Mouse (Mus musculus): ENCODE measurements around the gene Ost4. TPM values are rescaled to one million over a fixed set of nuclear protein-coding genes. Genes with fewer than 3 reads are reported as not detected.

The Ost4 gene
- polyA plus RNA-seq (2016; fragmentation: Nextera tagmentation; extraction: Ambion mirVana), result 256 and 303 TPM in 2 replicates

GRCm38 (mm10) chr5:30907413-30908059, at the start of gene Ost4:
Ost4 (minus strand) TSS chr5:30907788.
- peak within 1 kb of the TSS; percentile 88 for H3K27ac ChIP-seq
- H3K4me3 ChIP-seq, result peak within 1 kb of the TSS; percentile 65
- H3K9me3 ChIP-seq (replicated peaks), result no peaks in the 10 kb centered on the region
- H3K9ac ChIP-seq, result peak within 1 kb of the TSS; percentile 71
- H3K36me3 ChIP-seq, result peaks cover 35% of the 10 kb centered on the region
- peaks cover 38% of the 10 kb centered on the region for H3K4me1 ChIP-seq
- peak within 1 kb of the TSS; percentile 94 for H3K4me2 ChIP-seq (replicated peaks)
- WGBS, result under 1% methylated on average over 58 of the region's 58 CpGs
- peak; percentile 95 for ATAC-seq (ENCODE audit: low FRiP score)
- no peaks in the 10 kb centered on the region for H3K27me3 ChIP-seq

GRCm38 (mm10) chr5:30955751-30956150, 48.2 kb upstream of the Ost4 start:
- no peaks in the 10 kb centered on the region for H3K27me3 ChIP-seq
- H3K4me1 ChIP-seq, result peaks cover 22% of the 10 kb centered on the region
- peaks cover 55% of the 10 kb centered on the region for H3K36me3 ChIP-seq
- H3K4me3 ChIP-seq, result no peak overlapping the region
- no peak overlapping the region for H3K4me2 ChIP-seq (replicated peaks)
- ATAC-seq (ENCODE audit: low FRiP score), result no peak
- H3K9me3 ChIP-seq (replicated peaks), result no peaks in the 10 kb centered on the region
- no peak overlapping the region for H3K9ac ChIP-seq
- WGBS, result 98% methylated on average over 6 of the region's 6 CpGs
- H3K27ac ChIP-seq, result no peak overlapping the region

GRCm38 (mm10) chr5:30954556-30954955, 47.0 kb upstream of the Ost4 start:
- Histone ChIP-seq H3K27ac (no peak overlapping the region), H3K27me3 (no peaks in the 10 kb centered on the region), H3K36me3 (peaks cover 55% of the 10 kb centered on the region), H3K4me3 (no peak overlapping the region), H3K9me3 (replicated peaks) (no peaks in the 10 kb centered on the region), H3K9ac (no peak overlapping the region), H3K4me1 (peaks cover 30% of the 10 kb centered on the region), H3K4me2 (replicated peaks) (no peak overlapping the region)
- ATAC-seq (ENCODE audit: low FRiP score), result no peak
- WGBS, result 95% methylated on average over 9 of the region's 9 CpGs

- ATAC-seq (ENCODE audit: low FRiP score), result no peak
- no peak overlapping the region for H3K9ac ChIP-seq
- 97% methylated on average over 6 of the region's 6 CpGs for whole genome bisulfite sequencing
- H3K4me1 ChIP-seq, result peaks cover 31% of the 10 kb centered on the region
- H3K27ac ChIP-seq, result no peak overlapping the region
- H3K4me2 ChIP-seq (replicated peaks), result no peak overlapping the region
- no peak overlapping the region for H3K4me3 ChIP-seq
- H3K9me3 ChIP-seq (replicated peaks), result no peaks in the 10 kb centered on the region
- H3K27me3 ChIP-seq, result no peaks in the 10 kb centered on the region
- peaks cover 55% of the 10 kb centered on the region for H3K36me3 ChIP-seq
These were observed 46.5 kb upstream of the Ost4 start for GRCm38 (mm10) chr5:30954065-30954464.

GRCm38 (mm10) chr5:30952551-30952950, 45.0 kb upstream of the Ost4 start:
- 89% methylated on average over 5 of the region's 5 CpGs for WGBS
- Histone ChIP-seq H3K36me3 (peaks cover 45% of the 10 kb centered on the region), H3K27ac (no peak overlapping the region), H3K27me3 (peaks cover 5% of the 10 kb centered on the region; the same call in 1 of the 2 replicates), H3K4me2 (replicated peaks) (no peak overlapping the region), H3K4me3 (no peak overlapping the region), H3K9ac (no peak overlapping the region), H3K9me3 (replicated peaks) (no peaks in the 10 kb centered on the region), H3K4me1 (peaks cover 17% of the 10 kb centered on the region)
- no peak for ATAC-seq (ENCODE audit: low FRiP score)

GRCm38 (mm10) chr5:30951706-30952105, 44.1 kb upstream of the Ost4 start:
- Histone ChIP-seq H3K9me3 (replicated peaks) (no peaks in the 10 kb centered on the region), H3K4me3 (no peak overlapping the region), H3K36me3 (peaks cover 41% of the 10 kb centered on the region), H3K4me2 (replicated peaks) (no peak overlapping the region), H3K27ac (no peak overlapping the region), H3K9ac (no peak overlapping the region), H3K27me3 (peaks cover 5% of the 10 kb centered on the region; the same call in 1 of the 2 replicates), H3K4me1 (peaks cover 13% of the 10 kb centered on the region)
- 90% methylated on average over 6 of the region's 6 CpGs for WGBS
- ATAC-seq (ENCODE audit: low FRiP score), result no peak

- H3K36me3 ChIP-seq, result peaks cover 39% of the 10 kb centered on the region
- peaks cover 9% of the 10 kb centered on the region for H3K27me3 ChIP-seq
- peaks cover 13% of the 10 kb centered on the region for H3K4me1 ChIP-seq
- H3K4me2 ChIP-seq (replicated peaks), result no peak overlapping the region
- no peak overlapping the region for H3K4me3 ChIP-seq
- WGBS, result 90% methylated on average over 2 of the region's 2 CpGs
- H3K27ac ChIP-seq, result no peak overlapping the region
- ATAC-seq (ENCODE audit: low FRiP score), result no peak
- H3K9ac ChIP-seq, result no peak overlapping the region
- no peaks in the 10 kb centered on the region for H3K9me3 ChIP-seq (replicated peaks)
These were observed 43.3 kb upstream of the Ost4 start for GRCm38 (mm10) chr5:30950922-30951321.

GRCm38 (mm10) chr5:30950451-30950850, 42.9 kb upstream of the Ost4 start:
- WGBS, result 70% methylated on average over 4 of the region's 4 CpGs
- peak overlapping the region; percentile 69; the same call in 1 of the 2 replicates for H3K27ac ChIP-seq
- H3K4me1 ChIP-seq, result peaks cover 13% of the 10 kb centered on the region
- ATAC-seq (ENCODE audit: low FRiP score), result no peak; the same call in 1 of the 2 replicates
- H3K9me3 ChIP-seq (replicated peaks), result no peaks in the 10 kb centered on the region
- peak overlapping the region; percentile 67; the same call in 1 of the 2 replicates for H3K9ac ChIP-seq
- H3K4me3 ChIP-seq, result peak overlapping the region; percentile 45
- peak overlapping the region; percentile 87 for H3K4me2 ChIP-seq (replicated peaks)
- H3K27me3 ChIP-seq, result peaks cover 11% of the 10 kb centered on the region
- H3K36me3 ChIP-seq, result peaks cover 34% of the 10 kb centered on the region

GRCm38 (mm10) chr5:30949654-30950326, 42.2 kb upstream of the Ost4 start:
- Histone ChIP-seq H3K9ac (peak overlapping the region; percentile 67), H3K27me3 (peaks cover 15% of the 10 kb centered on the region), H3K4me3 (peak overlapping the region; percentile 45), H3K36me3 (peaks cover 28% of the 10 kb centered on the region), H3K4me1 (peaks cover 19% of the 10 kb centered on the region), H3K27ac (peak overlapping the region; percentile 69), H3K9me3 (replicated peaks) (no peaks in the 10 kb centered on the region), H3K4me2 (replicated peaks) (peak overlapping the region; percentile 87)
- under 1% methylated on average over 31 of the region's 31 CpGs for WGBS
- peak; percentile 89 for ATAC-seq (ENCODE audit: low FRiP score)

- H3K27ac ChIP-seq, result no peak overlapping the region
- peaks cover 16% of the 10 kb centered on the region for H3K36me3 ChIP-seq
- WGBS, result 76% methylated on average over 5 of the region's 5 CpGs
- no peak overlapping the region for H3K9ac ChIP-seq
- no peak for ATAC-seq (ENCODE audit: low FRiP score)
- H3K9me3 ChIP-seq (replicated peaks), result no peaks in the 10 kb centered on the region
- H3K27me3 ChIP-seq, result peaks cover 20% of the 10 kb centered on the region
- H3K4me1 ChIP-seq, result peaks cover 19% of the 10 kb centered on the region
- no peak overlapping the region for H3K4me3 ChIP-seq
- no peak overlapping the region for H3K4me2 ChIP-seq (replicated peaks)
These were observed 41.0 kb upstream of the Ost4 start for GRCm38 (mm10) chr5:30948620-30949019.

GRCm38 (mm10) chr5:30944956-30945781, 37.6 kb upstream of the Ost4 start, which contains the start of gene Cgref1:
Cgref1 (minus strand) TSS chr5:30945591.
- H3K9ac ChIP-seq, result peak within 1 kb of the TSS; percentile 63
- peaks cover 20% of the 10 kb centered on the region for H3K27me3 ChIP-seq
- H3K4me1 ChIP-seq, result peaks cover 14% of the 10 kb centered on the region
- no peaks in the 10 kb centered on the region for H3K36me3 ChIP-seq
- peak within 1 kb of the TSS; percentile 44 for H3K4me3 ChIP-seq
- peak; percentile 39; the same call in 1 of the 2 replicates for ATAC-seq (ENCODE audit: low FRiP score)
- H3K9me3 ChIP-seq (replicated peaks), result no peaks in the 10 kb centered on the region
- WGBS, result 4% methylated on average over 44 of the region's 44 CpGs
- no peak within 1 kb of the TSS for H3K27ac ChIP-seq
- peak within 1 kb of the TSS; percentile 89 for H3K4me2 ChIP-seq (replicated peaks)

GRCm38 (mm10) chr5:30944344-30944743, 36.8 kb upstream of the Ost4 start:
- no peak overlapping the region for H3K9ac ChIP-seq
- peak overlapping the region; percentile 89; the same call in 1 of the 2 replicates for H3K4me2 ChIP-seq (replicated peaks)
- no peaks in the 10 kb centered on the region for H3K9me3 ChIP-seq (replicated peaks)
- no peaks in the 10 kb centered on the region for H3K36me3 ChIP-seq
- peaks cover 10% of the 10 kb centered on the region for H3K4me1 ChIP-seq
- no peak overlapping the region for H3K4me3 ChIP-seq
- no peak overlapping the region for H3K27ac ChIP-seq
- no peak for ATAC-seq (ENCODE audit: low FRiP score)
- H3K27me3 ChIP-seq, result peaks cover 20% of the 10 kb centered on the region
- 87% methylated on average over 6 of the region's 6 CpGs for WGBS

Data from hindbrain, embryonic 12.5 days (tissue).